Mouse (Mus musculus) right cerebral cortex, postnatal 14 days (tissue): Measurements from ENCODE around the gene Vmn1r179.
"Not testable (repeated sequence)": the region's sequence is repeated elsewhere in the genome, so short reads cannot be mapped to it uniquely, and the experiment has no call there.

Source experiments
- DNase-seq: peaks from one replicate; pipeline ENCODE4 v3.0.0; 2022

The Vmn1r179 gene

GRCm38 (mm10) chr7:23926678-23927077 is at the start of gene Vmn1r179:
TSS of gene Vmn1r179 (plus strand) at chr7:23926978.
- DNase-seq: no peak

DNA sequence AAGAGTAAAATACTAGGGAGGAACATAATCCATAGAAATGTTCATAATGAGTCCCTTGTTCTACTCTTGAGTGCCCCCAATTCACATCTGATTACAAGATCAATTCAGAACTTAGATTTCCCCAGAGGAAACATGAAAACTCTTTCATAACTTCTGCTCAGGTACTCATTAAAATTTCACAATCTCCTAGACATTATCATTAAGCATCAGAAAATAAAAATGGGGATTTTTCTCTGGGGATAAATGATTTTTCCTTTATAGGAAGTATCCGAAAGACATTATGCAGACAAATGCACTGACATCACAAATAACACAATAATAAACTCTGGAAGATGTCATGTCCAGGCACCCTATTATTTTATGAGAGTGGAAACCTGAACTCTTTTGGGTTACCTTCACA is 35.1 kb upstream of the Vmn1r179 start, which contains the start of gene Vmn1r178:
Gene Vmn1r178 (plus strand): TSS at position 301 of the 400 bp plus-strand sequence.
- DNase-seq: no peak

GRCm38 (mm10) chr7:23950332-23950731 is 23.6 kb downstream of the Vmn1r179 start, which contains the start of gene Vmn1r180:
TSS of gene Vmn1r180 (plus strand) at chr7:23950632.
- no peak for DNase-seq

DNA sequence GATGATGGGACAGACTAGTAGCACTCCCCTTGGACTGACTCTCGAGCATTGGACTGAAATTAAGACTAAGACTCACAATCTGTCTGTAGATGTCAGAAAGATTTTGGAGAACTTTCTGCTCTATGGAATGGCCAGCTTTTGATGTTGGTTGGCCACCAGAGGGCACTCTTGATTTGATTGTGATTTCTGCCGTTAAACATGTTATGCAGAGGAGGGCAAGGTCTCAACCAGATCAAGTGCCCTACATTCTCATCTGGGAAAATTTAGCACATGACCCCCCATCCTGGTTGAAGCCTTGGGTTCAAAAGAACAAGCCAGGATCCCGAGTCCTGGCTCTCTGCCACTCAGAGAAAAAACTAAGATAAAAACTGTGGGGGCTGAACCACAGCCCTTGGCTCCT is 41.3 kb downstream of the Vmn1r179 start:
- not testable (repeated sequence) for DNase-seq

DNA sequence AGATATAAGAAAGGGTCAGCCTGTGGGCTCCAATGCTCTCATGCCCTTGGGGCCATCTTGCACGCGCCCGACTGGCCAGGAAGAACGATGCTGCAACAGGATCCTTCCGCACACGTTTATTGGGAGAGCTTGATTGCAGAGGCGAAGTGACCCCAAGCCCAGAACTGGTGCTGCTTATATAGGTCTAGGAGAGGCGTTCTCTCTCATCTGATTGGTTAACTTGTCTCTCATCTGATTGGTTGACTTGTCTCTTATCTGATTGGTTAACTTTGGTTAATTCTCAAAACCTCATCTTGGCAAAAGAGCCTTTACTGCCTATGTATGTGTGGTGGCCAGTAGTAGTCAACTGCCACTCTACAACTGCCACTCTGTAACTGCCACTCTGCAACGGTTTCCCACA is 47.5 kb downstream of the Vmn1r179 start, which contains the start of gene Vmn1r181:
Gene Vmn1r181 (plus strand): TSS at position 301 of the 400 bp plus-strand sequence.
- not testable (repeated sequence) for DNase-seq
